Mouse (Mus musculus) liver, embryonic 14.5 days (tissue): ENCODE measurements around the gene Zfp985.
"Not testable (repeated sequence)": the region's sequence is repeated elsewhere in the genome, so short reads cannot be mapped to it uniquely, and the experiment has no call there.

Source experiments
- CTCF ChIP-seq: IDR thresholded peaks from 2 replicates; pipeline ENCODE4 v1.5.1; 2016; ENCODE audit warnings: antibody characterized with exemption, low read depth, control low read depth
- EP300 ChIP-seq: IDR thresholded peaks from 2 replicates; pipeline ENCODE4 v1.6.1; 2016; ENCODE audit warnings: antibody characterized with exemption, low read depth

GRCm38 (mm10) chr4:147553071-147553470, at the start of gene Zfp985:
- not testable (repeated sequence) for TF ChIP-seq CTCF, EP300
